Mouse (Mus musculus): Measurements from ENCODE around the gene Adamtsl1.

The Adamtsl1 gene

GRCm38 (mm10) chr4:86396672-86397288 lies 882.8 kb downstream of the Adamtsl1 start:
- no peak for DNase-seq (ENCODE audit: low read depth, low spot score)

- DNase-seq (ENCODE audit: low read depth, low spot score), result no peak
These were observed 883.5 kb downstream of the Adamtsl1 start for GRCm38 (mm10) chr4:86397470-86397869.

DNA sequence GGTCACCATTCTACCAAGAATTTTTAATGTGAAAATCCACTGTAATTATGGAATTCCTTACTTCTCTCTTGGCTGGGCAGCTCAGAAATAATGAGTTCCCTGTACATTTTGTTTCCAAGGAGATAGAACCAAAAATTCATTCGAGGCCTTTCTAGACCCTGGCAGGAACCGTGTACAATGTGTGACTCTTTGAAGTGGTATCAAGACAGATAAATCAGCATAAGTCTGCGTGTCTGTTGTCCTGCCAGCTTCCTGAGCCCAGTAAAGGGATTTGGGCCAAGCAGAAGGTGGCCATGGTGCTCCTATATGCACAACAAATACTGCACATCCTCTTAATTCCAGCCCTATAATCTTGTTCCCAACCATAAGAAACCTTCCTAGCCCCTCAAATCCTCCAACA lies 887.1 kb downstream of the Adamtsl1 start:
- no peak for DNase-seq (ENCODE audit: low read depth, low spot score)

GRCm38 (mm10) chr4:86406501-86407199 lies 892.7 kb downstream of the Adamtsl1 start:
- DNase-seq (ENCODE audit: low read depth, low spot score), result no peak

DNA sequence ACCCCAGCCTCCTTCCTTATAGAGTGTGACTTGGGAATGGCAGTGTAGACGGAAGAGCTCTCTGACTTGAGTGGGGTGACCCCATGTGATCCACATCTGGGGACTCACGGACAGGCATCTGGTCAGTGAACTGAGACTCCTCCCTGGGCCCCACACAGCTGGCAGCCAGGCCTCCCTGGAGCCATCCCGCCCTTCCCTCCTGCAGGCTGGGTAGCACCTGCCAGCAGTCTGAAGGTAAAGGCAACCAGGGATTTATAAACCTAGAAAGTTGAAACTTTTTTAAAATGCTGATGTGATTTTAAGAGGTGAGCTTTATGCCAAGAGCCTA lies 893.2 kb downstream of the Adamtsl1 start:
- no peak for DNase-seq (ENCODE audit: low read depth, low spot score)

GRCm38 (mm10) chr4:86408421-86408820 lies 894.4 kb downstream of the Adamtsl1 start:
- no peak for DNase-seq (ENCODE audit: low read depth, low spot score)

- no peak for DNase-seq (ENCODE audit: low read depth, low spot score)
These were observed 897.0 kb downstream of the Adamtsl1 start for GRCm38 (mm10) chr4:86410946-86411345.

GRCm38 (mm10) chr4:86413388-86413787 lies 899.4 kb downstream of the Adamtsl1 start:
- DNase-seq (ENCODE audit: low read depth, low spot score), result no peak

- no peak for DNase-seq (ENCODE audit: low read depth, low spot score)
These were observed 902.5 kb downstream of the Adamtsl1 start for GRCm38 (mm10) chr4:86416401-86417025.

DNA sequence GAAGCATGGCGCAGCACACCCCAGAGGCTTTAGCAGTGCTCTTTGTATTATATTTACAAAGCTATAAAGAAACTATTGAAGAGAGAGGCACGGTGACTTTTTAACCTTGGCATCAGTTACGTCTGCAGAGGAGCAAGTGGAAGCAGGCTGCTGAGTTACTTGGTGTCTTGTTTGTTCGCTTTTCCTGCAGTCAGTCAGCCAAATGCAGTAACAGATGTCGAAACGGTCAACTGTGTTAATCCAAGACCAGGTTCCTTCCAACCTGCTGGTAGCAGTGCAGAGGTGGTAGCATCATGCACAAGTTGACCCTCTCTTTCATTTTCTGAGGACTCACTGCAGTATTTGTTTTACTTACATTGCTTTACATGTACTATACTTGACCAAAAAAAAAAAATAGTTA lies 908.6 kb downstream of the Adamtsl1 start:
- DNase-seq (ENCODE audit: low read depth, low spot score), result no peak

DNA sequence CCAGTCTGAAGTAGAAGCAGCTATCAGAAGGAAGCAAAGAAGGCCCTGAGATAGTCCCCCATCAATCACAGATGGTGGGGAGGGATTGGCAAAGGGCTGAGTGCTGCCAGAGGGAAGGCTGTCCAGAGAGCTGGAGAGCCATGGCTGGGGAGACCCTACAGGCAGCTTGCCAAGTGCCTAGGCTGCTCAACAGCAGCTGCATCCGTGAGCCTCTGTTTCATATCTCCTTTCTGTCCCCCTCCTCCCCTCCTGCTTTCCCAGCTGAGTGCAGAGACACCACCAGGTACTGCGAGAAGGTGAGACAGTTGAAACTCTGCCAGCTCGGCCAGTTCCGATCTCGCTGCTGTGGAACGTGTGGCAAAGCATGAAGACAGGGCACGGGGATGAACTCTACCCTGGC lies 911.6 kb downstream of the Adamtsl1 start:
- no peak for DNase-seq (ENCODE audit: low read depth, low spot score)

GRCm38 (mm10) chr4:86426549-86426948 lies 912.6 kb downstream of the Adamtsl1 start:
- DNase-seq (ENCODE audit: low read depth, low spot score), result no peak

GRCm38 (mm10) chr4:86427312-86427711 lies 913.3 kb downstream of the Adamtsl1 start:
- DNase-seq (ENCODE audit: low read depth, low spot score), result no peak

- no peak for DNase-seq (ENCODE audit: low read depth, low spot score)
These were observed 914.2 kb downstream of the Adamtsl1 start for GRCm38 (mm10) chr4:86428091-86428745.

GRCm38 (mm10) chr4:86435631-86436030 lies 921.7 kb downstream of the Adamtsl1 start:
- DNase-seq (ENCODE audit: low read depth, low spot score), result no peak

- DNase-seq (ENCODE audit: low read depth, low spot score), result no peak
These were observed 922.4 kb downstream of the Adamtsl1 start for GRCm38 (mm10) chr4:86436336-86436735.

DNA sequence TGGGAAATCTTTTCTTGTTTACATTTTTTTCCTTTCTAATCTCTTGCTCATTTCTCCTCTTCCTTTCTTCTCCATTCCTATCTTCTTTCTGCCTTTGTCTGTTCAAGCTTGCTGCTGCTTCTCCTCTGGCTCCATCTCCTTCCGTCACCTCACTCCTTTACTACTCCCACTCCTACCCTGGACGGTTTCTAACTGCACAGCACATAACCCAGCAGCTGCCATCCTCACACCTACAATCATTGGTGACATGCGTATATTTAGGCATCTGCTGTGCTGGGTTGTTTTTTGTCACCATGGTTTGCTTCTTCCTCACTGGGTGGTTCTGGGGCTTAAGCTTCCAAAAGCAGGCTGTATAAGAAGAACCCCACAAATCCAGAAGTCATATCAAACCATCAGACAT lies 936.5 kb downstream of the Adamtsl1 start:
- DNase-seq (ENCODE audit: low read depth, low spot score), result no peak

DNA sequence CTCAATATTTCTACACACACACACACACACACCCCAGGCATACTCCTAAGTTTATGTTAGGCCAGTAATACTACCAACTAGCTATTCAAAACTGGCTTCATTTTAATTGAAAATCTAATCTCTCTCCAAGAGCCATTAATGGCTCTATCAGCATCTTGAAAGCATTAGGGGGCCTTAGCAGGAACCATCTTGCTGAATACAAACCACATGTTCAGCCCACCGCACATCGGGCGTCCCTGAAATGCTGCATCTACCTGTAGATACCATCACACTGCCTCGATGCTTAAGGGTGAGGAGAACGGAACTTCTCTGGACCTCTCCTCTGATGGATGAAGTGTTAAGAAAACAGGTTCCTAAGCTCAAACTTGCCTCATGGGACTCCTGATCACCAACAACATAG lies 950.8 kb downstream of the Adamtsl1 start:
- no peak for DNase-seq (ENCODE audit: low read depth, low spot score)
